Comparison of ENCODE assay signal across 8 mouse cellular contexts in genomic region chr9:73162571-73163333, GRCm38 (mm10). TPM values are rescaled to one million over a fixed set of nuclear protein-coding genes. Genes with fewer than 3 reads are reported as not detected.
DNase-seq lines count a peak whose midpoint lies in the region; ATAC-seq lines count a peak whose summit lies in the region.

No protein-coding gene starts in this region.

- peak; percentile 32 for DNase-seq in T-cell, adult 2 months (ENCODE audit: low spot score)
- peak; percentile 83 to 94 for DNase-seq in cerebellum, postnatal 36 days
- DNase-seq in gastrocnemius, adult 8-10 months (ENCODE audit: low spot score in 2 of 2): peak; percentile 20 to 24
- DNase-seq in intestine, embryonic 14.5 days (ENCODE audit: low spot score): peak; percentile 91
- DNase-seq in left cerebral cortex, postnatal 10 days (ENCODE audit: extremely low spot score in 1 of 2, low spot score in 2 of 2): peak; percentile 75 to 83
- peak; percentile 78 for DNase-seq in right cerebral cortex, postnatal 25 days

- peak; percentile 63; the same call in 1 of the 2 replicates for ATAC-seq in intestine, embryonic 14.5 days (replicated peaks; ENCODE audit: low FRiP score, low TSS enrichment, low read depth)
- ATAC-seq in megakaryocyte-erythroid progenitor cell, adult 5-6 weeks (replicated peaks; ENCODE audit: low FRiP score, low TSS enrichment, poor library complexity, severe bottlenecking): peak; percentile 81
- no peak for ATAC-seq in inflammation-experienced regulatory T-cells, adult 6 months

- H3K9me3 ChIP-seq in intestine, embryonic 14.5 days (ENCODE audit: control insufficient read depth, low read length): no peaks in the 10 kb centered on the region

- intact Hi-C loops in left cerebral cortex, postnatal 10 days (cut with DNase I): loop anchor here (5.0 to 10.0 kb wide), 3 partner anchors 482 to 915 kb away; no protein-coding TSS in a partner anchor

- peak overlapping the region; percentile 57 for H3K4me2 ChIP-seq in intestine, embryonic 14.5 days (ENCODE audit: low read length)

- H3K4me3 ChIP-seq in intestine, embryonic 14.5 days (ENCODE audit: low read depth, low read length): peak overlapping the region; percentile 30

- no peaks in the 10 kb centered on the region for H3K27me3 ChIP-seq in intestine, embryonic 14.5 days (replicated peaks; ENCODE audit: control insufficient read depth, insufficient read depth, low read length)

- 0 out of 2 replicates have a peak overlapping the region, but pooled peaks have one; percentile 34 for H3K9ac ChIP-seq in intestine, embryonic 14.5 days (ENCODE audit: low read length)

- H3K4me1 ChIP-seq in intestine, embryonic 14.5 days (replicated peaks; ENCODE audit: control insufficient read depth, insufficient read depth, low read length): no peaks in the 10 kb centered on the region

- no peak overlapping the region for H3K27ac ChIP-seq in intestine, embryonic 14.5 days (ENCODE audit: low read depth)

- no peaks in the 10 kb centered on the region for H3K36me3 ChIP-seq in intestine, embryonic 14.5 days (ENCODE audit: control insufficient read depth, insufficient read depth, low read length)

- 21% methylated on average over 26 of the region's 26 CpGs for WGBS in intestine, embryonic 14.5 days

RNA-seq across cellular contexts. Expression of gene Rsl24d1, which starts 49.5 kb away (rescaled TPM):
- total RNA-seq in gastrocnemius, adult 8-10 months (2022): 10 to 100 TPM; 36.7 to 45.4 (median 41.7) TPM
- polyA plus RNA-seq in intestine, embryonic 14.5 days (2014; fragmentation: Nextera tagmentation; extraction: Ambion mirVana): 121 and 126 TPM in 2 replicates
- 10 to 100 TPM; 58.4 to 59.7 TPM for total RNA-seq in left cerebral cortex, postnatal 10 days (2021)
- total RNA-seq in megakaryocyte-erythroid progenitor cell, adult 5-6 weeks (2014; fragmentation: Nextera tagmentation): 103 and 110 TPM in 2 replicates
- total RNA-seq in megakaryocyte-erythroid progenitor cell, adult 5-6 weeks (2017): 193 and 210 TPM in 2 replicates
- 10 to 100 TPM; 81.9 to 88.8 (median 83.1) TPM for polyA plus RNA-seq in inflammation-experienced regulatory T-cells, adult 6 months (2017; shearing (Covaris generic))

Comparison
In these comparisons a context has a peak if more than half of its experiments do, and no peak if none do; other contexts are left out.
1. DNase-seq: peak in every context shown above with its lines; median percentile 91 in intestine, embryonic 14.5 days; 88 in cerebellum, postnatal 36 days; 79 in left cerebral cortex, postnatal 10 days; 78 in right cerebral cortex, postnatal 25 days; 32 in T-cell, adult 2 months; 22 in gastrocnemius, adult 8-10 months.